Mouse (Mus musculus) spleen, postnatal 36 days (tissue): ENCODE measurements at regions not wholly inside any gene's neighbourhood (a gene's known extent, or its start where the extent isn't known, plus 50 kb on each side); places are given as distances from the start of the nearest gene placed in this dataset.

Experiments used
- DNase-seq, 2 experiments: peaks; one replicate each; pipeline ENCODE4 v3.0.0; 2022; ENCODE audit warnings: low spot score in 2 of 2, mixed read lengths in 1 of 2

GRCm38 (mm10) chr6:50058596-50058995 is 51.4 kb upstream of the Mpp6 start:
- no peak for DNase-seq

GRCm38 (mm10) chr6:50059917-50060316 is 50.1 kb upstream of the Mpp6 start:
- no peak for DNase-seq
